Mouse (Mus musculus) heart, adult 11 months (tissue): Measurements from ENCODE around the gene Rassf1.
A peak's percentile ranks its signal among the peaks of the same experiment; 100 is the strongest.
"Not testable (repeated sequence)": the region's sequence is repeated elsewhere in the genome, so short reads cannot be mapped to it uniquely, and the experiment has no call there.

Source experiments
- DNase-seq: peaks from one replicate; pipeline ENCODE4 v3.0.0; 2022

Gene Rassf1

DNA sequence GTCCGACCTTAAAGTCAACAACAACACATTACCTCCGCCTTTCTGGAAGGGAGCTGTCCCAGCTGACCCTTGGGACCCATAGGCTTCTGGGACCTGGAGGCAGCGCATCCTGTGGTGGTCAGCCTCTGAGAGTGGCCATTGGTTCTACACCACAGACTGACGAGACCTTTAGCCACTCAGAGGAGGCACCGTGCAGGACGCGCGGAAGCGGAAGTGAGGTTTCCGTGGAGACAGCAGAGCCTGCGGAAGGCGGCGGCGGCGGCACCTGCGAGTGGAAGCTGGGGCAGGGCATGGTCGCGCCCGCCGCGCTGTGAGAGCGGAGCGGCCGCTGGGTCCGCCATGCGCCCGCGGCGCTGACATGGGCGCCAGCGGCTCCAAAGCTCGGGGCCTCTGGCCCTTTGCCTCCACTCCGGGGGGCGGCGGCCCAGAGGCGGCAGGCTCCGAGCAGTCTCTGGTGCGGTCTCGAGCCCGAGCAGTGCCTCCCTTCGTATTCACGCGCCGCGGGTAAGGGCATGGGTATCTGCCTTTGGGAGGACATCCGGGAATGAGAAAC lies 11.8 kb downstream of the Rassf1 start, which contains the start of gene Tusc2:
Gene Tusc2 (plus strand): TSS at position 227 of the 553 bp plus-strand sequence.
- peak; percentile 100 for DNase-seq

DNA sequence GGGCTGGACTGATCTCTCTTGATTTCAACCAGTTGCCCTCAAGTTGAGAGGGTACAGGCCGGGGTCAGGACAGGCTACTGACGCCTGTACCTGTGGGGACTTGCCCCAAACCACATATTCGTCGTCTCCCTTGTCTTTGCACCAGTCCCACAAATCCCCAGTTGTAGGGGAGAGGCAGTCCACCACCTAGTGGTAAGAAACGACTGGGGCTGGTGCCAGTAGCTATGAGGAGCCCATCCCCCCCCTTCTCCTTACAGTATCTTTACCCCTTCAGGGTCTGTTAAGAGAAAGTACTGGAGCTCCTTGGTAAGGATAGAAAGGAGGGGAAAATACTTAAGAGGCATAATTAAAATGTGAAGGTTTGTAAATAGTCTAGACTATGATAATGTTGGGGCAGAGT lies 14.2 kb downstream of the Rassf1 start:
- DNase-seq, result not testable (repeated sequence)

DNA sequence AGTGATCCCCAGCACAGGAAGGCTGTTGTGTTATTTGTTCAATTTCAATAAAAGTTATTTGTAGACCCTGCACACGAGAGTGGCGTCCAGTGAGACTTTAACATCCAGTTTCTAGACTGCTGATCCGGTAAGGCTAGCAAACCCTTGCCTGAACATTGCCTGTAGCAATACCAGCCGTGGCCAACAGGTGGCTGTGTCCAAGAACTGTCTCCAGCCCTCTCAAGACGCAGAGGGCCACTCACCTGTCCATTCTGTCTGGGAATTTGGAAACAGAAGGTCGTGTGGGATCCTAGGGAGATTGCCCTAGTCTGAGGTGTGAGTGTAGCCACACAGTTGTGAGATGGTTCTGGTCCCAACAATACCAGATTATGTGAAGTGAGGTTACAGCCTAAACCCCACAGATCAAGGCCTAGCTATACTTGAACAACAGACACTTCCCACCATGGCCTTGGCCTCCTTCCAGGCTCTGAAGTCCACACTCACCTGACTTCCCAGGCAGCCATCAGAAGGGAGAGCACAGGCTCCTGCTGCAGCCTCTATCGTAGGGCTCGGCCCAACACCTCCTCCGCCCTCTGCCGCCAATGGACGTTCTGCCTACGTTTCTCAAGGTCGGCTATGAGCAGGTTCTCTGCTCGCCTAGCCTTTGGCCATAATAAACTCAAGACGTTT lies 14.8 kb downstream of the Rassf1 start:
- DNase-seq, result peak; percentile 98

- peak; percentile 99 for DNase-seq
These were observed 15.5 kb downstream of the Rassf1 start for GRCm38 (mm10) chr9:107566855-107567254.

GRCm38 (mm10) chr9:107567702-107568319 lies 16.5 kb downstream of the Rassf1 start, which contains the start of gene Hyal2:
Gene Hyal2 (plus strand): TSS chr9:107567945.
- peak; percentile 98 for DNase-seq

- peak; percentile 99 for DNase-seq
These were observed 17.2 kb downstream of the Rassf1 start for GRCm38 (mm10) chr9:107568331-107569261.

- DNase-seq, result no peak
These were observed 17.9 kb downstream of the Rassf1 start for GRCm38 (mm10) chr9:107569270-107569669.

DNA sequence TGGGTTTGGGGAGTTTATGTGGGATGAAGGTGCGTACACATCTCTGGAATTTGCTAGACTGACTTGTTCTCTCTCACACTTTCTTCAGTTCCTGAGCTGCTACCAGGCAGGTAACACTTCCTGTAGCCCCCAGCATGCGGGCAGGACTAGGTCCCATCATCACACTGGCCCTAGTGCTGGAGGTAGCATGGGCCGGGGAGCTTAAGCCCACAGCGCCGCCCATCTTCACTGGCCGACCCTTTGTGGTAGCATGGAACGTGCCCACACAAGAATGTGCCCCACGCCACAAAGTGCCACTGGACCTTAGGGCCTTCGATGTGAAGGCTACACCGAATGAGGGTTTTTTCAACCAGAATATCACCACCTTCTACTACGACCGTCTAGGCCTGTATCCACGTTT lies 18.7 kb downstream of the Rassf1 start:
- peak; percentile 94 for DNase-seq

- no peak for DNase-seq
These were observed 19.5 kb downstream of the Rassf1 start for GRCm38 (mm10) chr9:107570845-107571244.

GRCm38 (mm10) chr9:107571534-107572326 lies 20.4 kb downstream of the Rassf1 start:
- peak; percentile 98 for DNase-seq

- peak; percentile 95 for DNase-seq
These were observed 20.9 kb downstream of the Rassf1 start for GRCm38 (mm10) chr9:107572327-107572662.

DNA sequence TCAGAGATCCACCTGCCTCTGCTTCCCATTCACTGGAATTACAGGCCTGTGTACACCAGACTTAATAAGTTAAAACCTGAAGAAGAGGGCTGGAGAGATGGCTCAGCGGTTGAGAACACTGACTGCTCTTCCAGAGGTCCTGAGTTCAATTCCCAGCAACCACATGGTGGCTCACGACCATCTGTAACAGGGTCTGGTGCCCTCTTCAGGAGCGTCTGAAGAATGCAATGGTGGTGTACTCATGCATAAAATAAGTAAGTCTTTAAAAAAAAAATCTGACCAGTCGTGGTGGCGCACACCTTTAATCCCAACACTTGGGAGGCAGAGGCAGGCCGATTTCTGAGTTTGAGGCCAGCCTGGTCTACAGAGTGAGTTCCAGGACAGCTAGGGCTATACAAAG lies 22.4 kb downstream of the Rassf1 start:
- not testable (repeated sequence) for DNase-seq

DNA sequence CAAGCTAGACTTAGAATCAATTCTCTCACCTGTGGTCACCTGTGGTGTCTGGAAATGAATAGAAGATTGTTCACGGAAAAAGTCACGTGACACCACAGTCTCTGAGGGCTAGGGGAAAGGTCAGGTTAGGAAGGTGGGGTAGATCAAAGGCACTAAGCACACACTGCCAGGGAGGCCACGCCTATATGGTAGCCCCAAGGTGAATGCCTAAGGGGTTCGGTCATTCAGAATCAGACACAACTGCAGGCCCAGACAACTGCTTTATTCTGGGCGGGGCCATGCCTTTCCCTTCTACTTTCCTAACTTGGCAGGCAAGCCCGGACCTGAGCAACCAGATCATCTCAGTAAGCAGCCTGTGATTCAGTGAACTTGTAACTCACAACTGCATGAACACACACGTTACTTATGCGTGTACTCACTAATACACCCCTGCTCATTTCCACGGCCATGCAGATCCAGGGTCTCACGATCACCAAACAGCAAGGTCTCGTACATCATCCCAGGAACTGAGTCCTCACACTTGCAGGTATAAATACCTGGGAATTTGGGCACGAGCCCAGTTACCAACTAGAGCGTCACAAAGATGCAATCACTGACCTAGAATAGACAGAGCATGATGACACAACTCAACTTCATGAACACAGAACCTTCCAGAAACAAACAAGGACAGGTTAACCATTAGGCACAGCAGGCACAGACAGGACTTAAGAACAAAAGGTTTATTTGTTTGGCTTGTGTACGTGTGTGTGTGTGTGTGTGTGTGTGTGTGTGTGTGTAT lies 24.4 kb downstream of the Rassf1 start:
- no peak for DNase-seq

DNA sequence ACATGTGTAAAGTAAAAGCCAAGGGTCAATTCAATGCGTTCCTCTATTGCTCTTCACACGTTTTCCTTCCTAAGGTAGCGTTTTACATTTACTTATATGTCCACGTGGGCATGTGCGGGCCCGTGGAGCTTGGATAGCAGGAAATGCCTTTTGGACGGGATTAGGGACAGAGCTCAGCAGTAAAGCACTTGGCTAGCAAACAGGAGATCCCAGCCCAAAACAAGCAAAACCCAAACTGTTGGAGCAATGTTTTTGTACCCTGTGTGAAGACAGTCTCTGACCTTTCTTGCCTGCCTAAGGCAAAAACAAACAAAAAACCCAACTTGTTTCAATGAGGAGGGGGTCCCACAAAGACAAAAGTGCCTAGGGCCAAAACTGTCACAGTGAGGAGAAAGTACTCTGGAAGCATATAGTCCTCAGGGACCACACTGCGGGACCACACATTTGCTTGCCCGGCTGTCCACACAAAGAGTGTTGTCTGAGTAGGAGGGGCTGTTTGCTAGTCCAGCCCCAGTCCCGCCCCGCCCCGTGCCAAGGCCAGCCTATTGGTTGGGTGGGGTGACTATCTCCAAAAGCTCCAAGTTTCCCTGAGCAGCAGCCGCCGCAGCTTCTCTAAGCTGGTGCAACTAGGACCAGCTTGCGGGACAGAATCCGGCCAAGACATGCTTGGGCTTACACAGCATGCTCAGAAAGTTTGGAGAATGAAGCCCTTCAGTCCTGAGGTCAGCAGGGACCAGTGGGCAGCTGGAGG lies 25.2 kb downstream of the Rassf1 start, which contains the start of gene Hyal1:
Gene Hyal1 (plus strand): TSS at position 571 of the 751 bp plus-strand sequence.
- peak; percentile 99 for DNase-seq

DNA sequence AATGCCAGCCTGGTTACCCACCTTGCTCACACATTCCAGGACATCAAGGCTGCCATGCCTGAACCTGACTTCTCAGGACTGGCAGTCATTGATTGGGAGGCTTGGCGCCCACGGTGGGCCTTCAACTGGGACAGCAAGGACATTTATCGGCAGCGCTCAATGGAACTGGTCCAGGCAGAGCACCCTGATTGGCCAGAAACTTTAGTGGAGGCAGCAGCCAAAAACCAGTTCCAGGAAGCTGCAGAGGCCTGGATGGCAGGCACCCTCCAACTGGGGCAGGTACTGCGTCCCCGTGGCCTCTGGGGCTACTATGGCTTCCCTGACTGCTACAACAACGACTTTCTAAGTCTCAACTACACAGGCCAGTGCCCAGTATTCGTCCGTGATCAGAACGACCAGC lies 26.5 kb downstream of the Rassf1 start:
- DNase-seq, result no peak

GRCm38 (mm10) chr9:107578587-107578986 lies 27.2 kb downstream of the Rassf1 start, which contains the start of gene Naa80:
Gene Naa80 (plus strand): TSS chr9:107578887.
- no peak for DNase-seq

DNA sequence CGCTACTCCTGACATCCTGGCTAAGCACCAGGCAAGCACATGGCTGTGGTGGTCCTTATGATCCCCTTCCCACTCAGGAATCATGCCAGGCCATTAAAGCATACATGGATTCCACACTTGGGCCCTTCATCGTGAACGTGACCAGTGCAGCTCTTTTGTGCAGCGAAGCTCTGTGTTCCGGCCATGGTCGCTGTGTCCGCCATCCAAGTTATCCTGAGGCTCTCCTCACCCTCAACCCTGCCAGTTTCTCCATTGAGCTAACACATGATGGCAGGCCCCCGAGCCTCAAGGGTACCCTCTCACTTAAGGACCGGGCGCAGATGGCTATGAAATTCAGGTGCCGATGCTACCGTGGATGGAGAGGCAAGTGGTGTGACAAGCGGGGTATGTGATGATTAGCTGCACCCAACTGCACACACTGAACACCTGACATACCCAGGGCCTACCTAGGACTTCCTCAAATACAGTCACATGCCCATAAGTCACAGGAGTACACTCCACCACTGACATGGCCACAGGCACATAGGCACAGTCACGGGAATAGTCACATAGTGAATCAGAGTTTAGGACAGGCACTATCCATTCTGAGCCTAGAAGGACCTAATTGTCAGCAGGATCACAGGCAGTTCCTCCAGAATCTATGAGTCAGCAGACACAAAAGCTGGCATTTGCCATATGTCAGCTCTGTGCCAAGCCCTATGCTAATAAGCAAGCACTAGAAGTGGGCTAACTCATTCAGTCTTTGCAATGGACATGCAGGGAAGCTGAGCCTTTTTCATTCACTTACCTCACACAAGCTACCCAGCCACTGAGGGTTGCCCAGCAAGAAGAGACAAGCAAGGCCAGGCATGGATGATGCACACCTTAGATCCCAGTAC lies 27.9 kb downstream of the Rassf1 start:
- peak; percentile 95 for DNase-seq

GRCm38 (mm10) chr9:107580501-107581317 lies 29.4 kb downstream of the Rassf1 start, which contains the start of gene Hyal3:
Gene Hyal3 (plus strand): TSS chr9:107580818.
- DNase-seq, result peak; percentile 99
